In genomic region chr4:105305931-105306330, GRCm38 (mm10) we compare ENCODE assay signal across 11 mouse cellular contexts.
A peak's percentile ranks its signal among the peaks of the same experiment; 100 is the strongest.
DNase-seq lines count a peak whose midpoint lies in the region; ATAC-seq lines count a peak whose summit lies in the region.
"Had no signal": no experiment of that assay in that cellular context is flagged by ENCODE, and none has a peak within 500 bp of the region (broad histone marks: within the 10 kb centered on the region; RNA-seq: fewer than 3 reads in every experiment).

No protein-coding gene starts in this region.

- H3K4me2 ChIP-seq in liver, embryonic 16.5 days (ENCODE audit: low read depth, low read length) = no peak overlapping the region
- H3K4me2 ChIP-seq in liver, embryonic 11.5 days = no peak overlapping the region
- H3K4me2 ChIP-seq in kidney, embryonic 15.5 days = no peak overlapping the region

- WGBS in liver, embryonic 16.5 days (ENCODE audit: insufficient replicate concordance) = 13% methylated on average over 6 of the region's 6 CpGs
- WGBS in liver, embryonic 11.5 days = 43% methylated on average over 6 of the region's 6 CpGs
- WGBS in kidney, embryonic 15.5 days = 73% methylated on average over 6 of the region's 6 CpGs

- no peaks in the 10 kb centered on the region for H3K36me3 ChIP-seq in liver, embryonic 16.5 days (ENCODE audit: control insufficient read depth, insufficient read depth)
- H3K36me3 ChIP-seq in liver, embryonic 11.5 days (ENCODE audit: control insufficient read depth, insufficient read depth, low read length) = no peaks in the 10 kb centered on the region
- H3K36me3 ChIP-seq in kidney, embryonic 15.5 days = no peaks in the 10 kb centered on the region
- H3K36me3 ChIP-seq: G1E; hindbrain, embryonic 10.5 days had no signal

- no peaks in the 10 kb centered on the region for H3K27me3 ChIP-seq in liver, embryonic 16.5 days (ENCODE audit: control insufficient read depth, insufficient read depth, low read depth, low read length)
- H3K27me3 ChIP-seq in liver, embryonic 11.5 days (replicated peaks; ENCODE audit: control insufficient read depth, insufficient read depth, low read length) = no peaks in the 10 kb centered on the region
- H3K27me3 ChIP-seq in kidney, embryonic 15.5 days = no peaks in the 10 kb centered on the region

- no peaks in the 10 kb centered on the region for H3K4me1 ChIP-seq in liver, embryonic 16.5 days (ENCODE audit: control insufficient read depth, low read depth, low read length)
- H3K4me1 ChIP-seq in liver, embryonic 11.5 days (replicated peaks; ENCODE audit: control insufficient read depth, insufficient read depth, low read length) = no peaks in the 10 kb centered on the region
- peaks cover 2% of the 10 kb centered on the region; the same call in 1 of the 2 replicates for H3K4me1 ChIP-seq in kidney, embryonic 15.5 days
- H3K4me1 ChIP-seq: hindbrain, embryonic 10.5 days had no signal

- no peak for DNase-seq in liver, embryonic 11.5 days (ENCODE audit: low spot score)
- DNase-seq in heart, adult 8-10 months (ENCODE audit: low spot score) = peak; percentile 79
- DNase-seq in cerebellum, adult 11-12 months = no peak
- no peak for DNase-seq in T-cell, adult 2 months (ENCODE audit: low spot score)
- DNase-seq: right cerebral cortex, postnatal 14 days; thymus, postnatal 4 days had no signal

- H3K9me3 ChIP-seq in liver, embryonic 16.5 days (replicated peaks; ENCODE audit: control insufficient read depth, low read length) = no peaks in the 10 kb centered on the region
- no peaks in the 10 kb centered on the region for H3K9me3 ChIP-seq in liver, embryonic 11.5 days (ENCODE audit: control insufficient read depth, low read length)
- H3K9me3 ChIP-seq in kidney, embryonic 15.5 days (replicated peaks) = no peaks in the 10 kb centered on the region

- peak; percentile 50; the same call in 1 of the 2 replicates for ATAC-seq in liver, embryonic 16.5 days (ENCODE audit: low read depth)
- no peak; the same call in 1 of the 2 replicates for ATAC-seq in liver, embryonic 11.5 days (replicated peaks; ENCODE audit: low FRiP score)
- ATAC-seq in kidney, embryonic 15.5 days (replicated peaks; ENCODE audit: low FRiP score) = 0 out of 2 replicates have a peak, but pooled peaks have one; percentile 9
- ATAC-seq in megakaryocyte progenitor cell, adult 5-6 weeks (replicated peaks; ENCODE audit: poor library complexity) = 0 out of 2 replicates have a peak, but pooled peaks have one; percentile 23

- no peak overlapping the region for H3K9ac ChIP-seq in liver, embryonic 16.5 days (ENCODE audit: low read depth, low read length)
- no peak overlapping the region for H3K9ac ChIP-seq in liver, embryonic 11.5 days (ENCODE audit: low read depth, low read length)
- H3K9ac ChIP-seq in kidney, embryonic 15.5 days = no peak overlapping the region

- no peak overlapping the region for H3K4me3 ChIP-seq in liver, embryonic 16.5 days (ENCODE audit: low read depth, low read length)
- H3K4me3 ChIP-seq in liver, embryonic 11.5 days (ENCODE audit: low read depth, low read length) = no peak overlapping the region
- no peak overlapping the region for H3K4me3 ChIP-seq in kidney, embryonic 15.5 days (replicated peaks)
- H3K4me3 ChIP-seq: hindbrain, embryonic 10.5 days had no signal

- no peak overlapping the region for H3K27ac ChIP-seq in liver, embryonic 16.5 days (ENCODE audit: low read length)
- no peak overlapping the region for H3K27ac ChIP-seq in liver, embryonic 11.5 days (ENCODE audit: low read depth, low read length)
- H3K27ac ChIP-seq in kidney, embryonic 15.5 days = peak overlapping the region; percentile 61
- H3K27ac ChIP-seq: hindbrain, embryonic 10.5 days had no signal
